Mouse (Mus musculus) spleen, postnatal 4 days (tissue): ENCODE results near the gene Bmp7.

Source experiments
- DNase-seq, 2 experiments: peaks; one replicate each; pipeline ENCODE4 v3.0.0; 2022; ENCODE audit warnings: low spot score in 2 of 2

The Bmp7 gene

GRCm38 (mm10) chr2:172949051-172949450 is 8.9 kb upstream of the Bmp7 start:
- no peak for DNase-seq

- DNase-seq: no peak
Observed at GRCm38 (mm10) chr2:172940799-172941163, 660 bp upstream of the Bmp7 start.

GRCm38 (mm10) chr2:172939639-172940002 is 500 bp downstream of the Bmp7 start:
- no peak for DNase-seq

- no peak for DNase-seq
Observed at GRCm38 (mm10) chr2:172938761-172939638, 1.1 kb downstream of the Bmp7 start.

GRCm38 (mm10) chr2:172937326-172938190 is 2.6 kb downstream of the Bmp7 start:
- DNase-seq: no peak

GRCm38 (mm10) chr2:172936844-172937243 is 3.3 kb downstream of the Bmp7 start:
- no peak for DNase-seq

- no peak for DNase-seq
Observed at GRCm38 (mm10) chr2:172935776-172936562, 4.2 kb downstream of the Bmp7 start.

GRCm38 (mm10) chr2:172934891-172935740 is 5.0 kb downstream of the Bmp7 start:
- no peak for DNase-seq

- no peak for DNase-seq
Observed at GRCm38 (mm10) chr2:172934420-172934788, 5.7 kb downstream of the Bmp7 start.

GRCm38 (mm10) chr2:172933631-172934419 is 6.3 kb downstream of the Bmp7 start:
- no peak for DNase-seq

- no peak for DNase-seq
Observed at GRCm38 (mm10) chr2:172931137-172931898, 8.8 kb downstream of the Bmp7 start.

- DNase-seq: no peak
Observed at GRCm38 (mm10) chr2:172929905-172930436, 10.2 kb downstream of the Bmp7 start.

GRCm38 (mm10) chr2:172927643-172928042 is 12.5 kb downstream of the Bmp7 start:
- DNase-seq: no peak

- DNase-seq: no peak
Observed at GRCm38 (mm10) chr2:172926311-172926710, 13.8 kb downstream of the Bmp7 start.

GRCm38 (mm10) chr2:172924961-172925360 is 15.2 kb downstream of the Bmp7 start:
- no peak for DNase-seq

GRCm38 (mm10) chr2:172923198-172923597 is 16.9 kb downstream of the Bmp7 start:
- DNase-seq: no peak

- DNase-seq: no peak
Observed at GRCm38 (mm10) chr2:172922597-172922996, 17.5 kb downstream of the Bmp7 start.

GRCm38 (mm10) chr2:172914018-172914417 is 26.1 kb downstream of the Bmp7 start:
- no peak for DNase-seq

GRCm38 (mm10) chr2:172911715-172912114 is 28.4 kb downstream of the Bmp7 start:
- no peak for DNase-seq
